Mouse (Mus musculus): ENCODE measurements at regions not wholly inside any gene's neighbourhood (a gene's known extent, or its start where the extent isn't known, plus 50 kb on each side); places are given as distances from the start of the nearest gene placed in this dataset.

DNA sequence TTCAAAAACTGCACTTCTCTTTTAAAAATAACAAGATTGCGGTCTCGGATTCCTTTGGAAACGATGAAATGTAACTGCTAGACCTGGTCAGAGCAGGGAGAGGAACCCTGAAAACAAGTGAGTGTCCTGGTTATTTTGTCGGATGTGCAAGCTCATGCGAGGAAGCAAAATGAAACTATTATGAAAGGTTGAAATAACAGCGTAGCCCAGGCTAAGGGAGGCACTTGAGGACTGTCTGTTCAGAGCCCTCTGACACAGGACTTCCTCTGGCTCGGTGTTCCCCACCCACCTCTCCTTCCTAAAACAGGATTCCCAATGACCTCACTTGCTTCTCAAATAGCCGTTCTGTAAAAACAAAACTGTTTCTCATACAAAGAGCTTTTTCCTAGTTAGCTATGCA lies 51.3 kb upstream of the S1pr1 start:
- ATAC-seq = no peak

DNA sequence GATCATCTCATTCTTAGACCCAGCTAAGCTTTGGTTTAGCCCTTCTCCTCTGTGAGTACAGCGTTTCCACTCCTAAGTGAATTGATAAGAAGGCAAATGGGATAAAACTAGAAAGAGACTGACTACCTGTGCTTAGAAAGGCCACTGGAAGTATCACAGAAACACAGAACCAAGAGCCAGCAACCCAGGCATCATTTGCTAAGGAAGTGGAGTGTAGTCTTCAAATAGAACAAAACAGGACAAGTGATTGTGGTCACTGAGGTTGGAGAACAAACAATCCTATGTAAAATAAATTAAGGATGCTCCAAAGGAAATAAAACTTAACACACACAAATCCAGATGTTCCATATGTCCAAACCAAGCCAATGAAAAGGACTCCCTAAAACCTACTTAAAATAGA lies 53.4 kb upstream of the S1pr1 start:
- ATAC-seq = no peak

DNA sequence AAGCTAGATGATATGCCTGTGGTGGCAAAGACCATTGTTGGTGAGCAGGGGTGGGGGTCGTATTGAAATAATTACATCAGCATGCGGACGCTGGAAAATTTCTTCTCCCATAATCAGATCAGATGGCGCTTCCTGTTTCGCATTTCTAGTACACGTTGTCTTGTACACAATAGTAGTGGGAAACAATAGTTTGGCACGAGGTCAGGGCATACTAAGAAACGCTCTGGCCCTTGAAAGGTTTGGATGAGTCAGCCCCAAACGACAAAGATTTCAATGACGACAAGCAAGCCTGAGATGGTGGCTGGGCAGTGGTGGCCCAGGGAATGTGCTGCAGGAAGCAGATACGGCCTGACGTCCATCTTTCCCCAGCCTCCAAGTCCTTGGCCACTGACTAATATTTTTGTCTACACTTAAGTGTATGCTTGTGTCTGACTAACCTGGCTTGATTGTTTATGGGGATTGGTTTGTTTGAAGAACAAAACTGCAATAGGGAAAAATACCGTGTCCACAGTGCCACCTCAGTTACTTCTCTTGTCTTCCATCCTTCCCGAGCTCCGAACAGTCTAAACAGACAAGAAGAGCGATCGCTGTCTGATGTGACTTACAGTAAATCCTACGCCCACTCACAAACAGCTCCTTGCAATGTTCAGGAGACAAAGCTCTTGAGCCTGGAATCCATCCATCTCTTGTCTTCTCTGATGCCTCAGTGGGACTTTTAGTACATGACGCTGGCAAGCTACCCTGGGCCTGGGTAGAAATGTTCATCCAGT lies 54.1 kb upstream of the S1pr1 start:
- no peak for ATAC-seq

DNA sequence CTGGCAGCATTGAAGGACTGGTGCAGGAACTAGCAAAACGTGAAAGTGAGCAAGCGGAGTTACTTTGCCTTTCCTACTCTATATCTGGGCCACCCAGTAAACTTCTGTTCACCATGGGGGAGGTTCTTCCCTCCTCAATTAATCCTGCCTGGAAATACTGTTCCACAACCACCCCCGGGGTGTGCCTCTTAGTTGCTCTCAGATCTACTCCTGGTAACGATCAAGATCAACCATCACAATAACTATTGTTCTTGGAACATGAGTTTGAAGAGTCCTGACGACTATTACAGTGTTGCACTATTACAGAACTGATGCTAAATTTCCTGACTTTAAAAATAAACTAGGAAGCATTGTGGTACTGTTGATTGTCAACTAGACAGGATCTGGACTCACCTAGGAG lies 57.8 kb upstream of the S1pr1 start:
- no peak for ATAC-seq

DNA sequence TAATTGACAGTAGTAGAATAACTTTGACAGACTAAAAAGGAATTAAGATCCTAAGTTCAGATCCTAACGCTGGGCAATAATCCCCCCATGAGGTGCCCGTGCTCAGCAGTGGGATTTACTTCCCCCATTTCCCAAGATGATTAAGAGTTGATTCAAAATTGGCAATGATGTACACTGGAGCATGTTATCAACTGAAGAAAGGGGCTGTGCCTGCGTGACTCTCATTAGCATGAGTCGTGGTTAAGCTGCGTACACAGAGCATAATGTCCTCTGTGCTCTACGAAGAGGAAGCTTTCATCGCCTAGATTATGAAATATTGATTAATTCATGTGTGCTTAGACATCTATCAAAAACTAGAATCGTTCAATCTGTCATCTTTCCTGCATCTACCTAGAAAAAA lies 59.4 kb upstream of the S1pr1 start:
- ATAC-seq = no peak

DNA sequence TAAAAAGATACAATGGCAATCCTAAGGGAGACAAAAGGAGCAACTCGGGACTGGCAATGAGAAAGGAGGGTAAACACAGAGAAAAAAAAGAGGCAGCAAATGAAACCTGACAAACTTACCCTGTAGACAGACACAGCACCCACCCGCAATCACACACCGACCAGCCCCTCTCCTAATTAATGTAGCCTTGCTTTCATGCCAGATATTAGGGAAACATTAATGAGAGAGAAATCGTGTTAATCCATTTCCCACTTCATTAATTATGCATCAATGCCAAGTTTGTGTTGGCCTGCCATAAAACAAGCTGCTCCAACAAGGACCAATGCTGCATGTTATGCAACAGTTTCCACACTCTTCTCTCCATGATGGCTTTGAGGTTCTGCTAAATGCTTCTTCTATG lies 59.9 kb upstream of the S1pr1 start:
- ATAC-seq = no peak

DNA sequence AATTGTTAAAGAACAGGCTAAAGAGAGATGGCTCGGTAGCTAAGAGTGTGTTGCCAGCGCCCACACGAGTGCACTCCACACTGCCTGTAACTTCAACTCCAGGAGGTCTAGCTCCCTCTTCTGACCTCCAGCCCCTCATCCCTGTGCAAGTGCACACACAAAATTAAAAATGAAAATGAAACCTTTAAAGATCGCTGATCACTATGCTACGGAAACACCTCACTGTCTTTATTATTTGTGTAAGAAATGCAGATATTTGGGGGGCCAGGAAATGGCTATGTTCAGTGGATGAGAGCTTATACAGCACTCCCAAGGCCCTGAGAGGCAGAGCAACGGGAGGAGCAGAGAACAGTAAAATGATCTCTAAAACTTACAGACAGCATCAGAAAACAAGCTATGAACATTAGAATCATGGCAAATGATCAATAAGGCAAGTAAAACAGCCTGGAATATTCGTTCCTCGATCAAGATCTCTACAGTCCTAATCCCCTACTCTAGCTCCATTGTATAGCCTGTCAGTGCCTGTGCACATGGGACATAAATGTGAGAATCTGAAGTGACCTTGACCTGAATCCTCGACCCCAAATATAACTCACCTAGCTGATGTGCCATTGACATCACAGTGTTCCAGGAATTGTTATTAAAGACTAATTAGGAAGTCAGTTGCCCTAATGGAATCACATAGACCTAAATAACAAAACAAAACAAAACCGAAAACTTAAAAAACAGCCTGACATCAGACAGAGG lies 64.4 kb upstream of the S1pr1 start:
- ATAC-seq = no peak

DNA sequence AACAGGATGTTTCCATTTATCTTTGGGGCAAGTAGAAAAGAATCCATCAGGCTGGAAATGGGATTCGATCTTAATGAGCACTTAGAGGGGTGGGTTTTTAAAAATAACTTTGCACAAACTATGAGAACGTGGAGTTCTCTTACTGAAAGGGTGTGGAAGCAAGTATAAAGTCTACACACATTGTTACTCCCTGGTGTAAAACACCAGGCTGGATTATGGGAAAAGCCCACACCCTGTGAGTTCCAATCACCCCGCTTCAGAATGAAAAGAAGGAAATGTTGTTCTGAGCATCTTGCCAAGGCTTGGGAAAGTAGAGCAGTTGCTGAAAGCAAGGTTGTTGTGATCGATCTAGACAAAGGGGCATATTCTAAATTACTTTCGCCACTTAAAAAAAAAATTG lies 65.0 kb upstream of the S1pr1 start:
- no peak for ATAC-seq

DNA sequence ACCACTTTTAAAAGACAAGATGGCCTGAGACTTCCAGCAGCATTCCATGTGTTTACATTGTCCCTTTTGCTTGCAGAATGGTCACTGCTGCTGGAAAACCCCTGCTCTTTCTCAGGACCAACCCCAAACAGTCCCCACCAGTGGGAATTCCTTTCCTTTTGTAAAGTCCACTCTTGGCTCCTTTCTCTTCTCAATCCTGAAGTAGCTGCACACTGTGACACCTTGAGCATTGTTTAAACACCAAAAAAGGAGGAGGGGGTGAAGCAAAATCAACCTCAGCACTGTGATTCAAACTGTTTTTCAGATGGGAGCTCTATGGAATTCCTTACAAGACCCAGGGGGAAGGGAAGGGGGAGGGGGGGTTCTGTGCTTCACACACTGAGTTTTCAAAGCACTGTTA lies 67.9 kb upstream of the S1pr1 start:
- ATAC-seq = no peak

DNA sequence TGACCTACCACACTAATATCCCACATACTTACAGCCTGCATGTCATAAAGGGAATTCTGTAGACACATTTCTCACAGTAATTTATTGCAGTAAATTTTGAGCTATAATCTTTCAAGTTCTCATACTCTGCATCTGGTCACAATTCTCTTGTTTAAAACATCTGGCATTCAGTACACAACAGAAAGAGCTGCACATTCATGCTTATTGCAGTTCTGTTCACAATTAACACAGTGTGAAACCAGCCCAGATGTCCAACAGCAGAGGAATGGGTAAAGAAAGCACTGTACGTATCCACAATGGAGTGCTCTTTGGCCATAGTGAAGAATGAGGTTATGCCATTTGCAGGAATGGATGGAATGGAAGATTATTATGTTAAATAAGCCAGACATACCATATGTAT lies 72.5 kb upstream of the S1pr1 start:
- ATAC-seq = no peak

DNA sequence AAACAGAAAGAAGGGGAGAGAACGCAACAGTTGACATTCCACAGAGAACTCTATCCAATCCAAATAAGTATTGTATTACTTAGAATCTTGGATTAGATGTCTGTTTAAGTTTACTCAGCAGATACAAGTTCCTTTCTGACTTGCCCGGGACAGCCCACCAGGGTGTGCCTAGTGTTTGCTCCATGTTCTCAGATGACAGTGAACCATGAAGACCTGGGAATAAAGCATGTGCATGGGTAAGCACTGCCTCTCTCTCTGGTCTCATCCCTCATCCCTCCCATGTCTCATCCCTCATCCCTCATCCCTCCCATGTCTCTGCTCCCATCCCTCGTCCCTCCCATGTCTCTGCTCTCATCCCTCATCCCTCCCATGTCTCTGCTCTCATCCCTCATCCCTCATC lies 73.7 kb upstream of the S1pr1 start:
- ATAC-seq = no peak

DNA sequence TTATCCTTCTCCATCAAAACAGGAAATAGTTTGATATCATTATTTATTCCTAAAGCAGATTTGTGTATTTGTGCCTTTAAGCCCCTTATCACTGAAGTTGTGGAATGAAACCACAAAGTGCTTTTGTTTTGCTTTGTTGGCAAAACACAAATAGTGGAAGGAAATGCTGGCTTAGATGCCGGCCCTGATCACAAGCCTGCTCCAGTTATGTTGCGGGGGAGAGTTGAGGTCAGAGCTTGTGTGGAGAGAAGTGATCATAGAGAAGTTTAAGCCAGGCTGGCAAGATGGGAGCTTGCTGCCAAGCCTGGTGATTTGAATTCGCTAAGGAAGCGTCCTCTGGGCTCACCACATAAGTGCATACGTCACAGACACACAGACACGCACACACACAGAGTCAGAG lies 74.2 kb upstream of the S1pr1 start:
- ATAC-seq = no peak

DNA sequence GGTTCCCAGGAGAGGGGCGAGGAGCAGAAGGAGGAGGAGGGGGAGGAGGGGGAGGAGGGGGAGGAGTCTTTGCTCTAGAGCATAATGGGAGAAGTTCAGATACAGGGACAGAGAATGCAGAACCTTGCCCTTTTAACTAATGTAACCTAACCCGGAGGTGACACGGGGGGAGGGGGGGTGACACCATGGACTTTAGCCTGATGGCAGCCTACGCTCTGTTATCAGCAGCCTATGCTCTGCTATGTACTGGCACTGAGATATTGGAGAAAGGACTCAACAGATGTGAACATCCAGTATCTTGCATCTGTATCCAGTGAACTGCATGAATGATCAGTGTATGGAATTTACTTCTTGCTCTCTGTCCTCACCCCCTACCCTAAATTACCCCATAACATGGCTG lies 77.7 kb upstream of the S1pr1 start:
- no peak for ATAC-seq

DNA sequence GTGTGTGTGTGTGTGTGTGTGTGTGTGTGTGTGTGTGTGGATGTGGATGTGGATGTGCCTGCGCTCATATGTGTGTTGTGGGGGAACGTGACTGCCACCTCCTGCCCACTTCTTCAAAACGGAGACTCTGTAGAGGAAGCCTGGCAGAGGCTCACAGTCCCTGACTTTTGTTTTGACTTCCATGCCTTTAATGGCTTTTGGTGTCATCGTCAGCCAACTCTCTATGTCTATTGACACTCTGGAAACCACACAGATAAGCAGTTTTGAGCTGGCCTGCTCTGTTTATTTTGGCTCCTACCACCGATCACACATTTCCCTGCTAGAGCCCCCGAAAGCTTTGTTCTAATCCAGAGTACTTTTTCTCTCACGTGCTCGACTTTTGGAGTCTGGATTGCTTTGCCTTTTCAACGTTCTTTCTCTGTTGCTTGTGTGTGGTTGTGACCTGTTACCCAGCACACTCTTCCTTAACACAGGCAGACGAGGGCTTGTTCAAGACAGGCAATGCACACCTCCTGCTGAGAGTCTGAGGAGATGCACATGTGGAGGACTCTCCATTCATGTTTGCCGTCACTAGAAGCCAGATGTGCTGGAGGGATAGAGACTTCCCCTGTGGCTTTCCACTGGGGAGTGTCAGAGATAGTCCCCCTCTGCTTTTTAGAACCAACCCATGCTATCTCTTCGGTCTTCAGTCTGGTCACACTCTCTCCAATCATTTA lies 78.6 kb upstream of the S1pr1 start:
- ATAC-seq = peak; percentile 86

DNA sequence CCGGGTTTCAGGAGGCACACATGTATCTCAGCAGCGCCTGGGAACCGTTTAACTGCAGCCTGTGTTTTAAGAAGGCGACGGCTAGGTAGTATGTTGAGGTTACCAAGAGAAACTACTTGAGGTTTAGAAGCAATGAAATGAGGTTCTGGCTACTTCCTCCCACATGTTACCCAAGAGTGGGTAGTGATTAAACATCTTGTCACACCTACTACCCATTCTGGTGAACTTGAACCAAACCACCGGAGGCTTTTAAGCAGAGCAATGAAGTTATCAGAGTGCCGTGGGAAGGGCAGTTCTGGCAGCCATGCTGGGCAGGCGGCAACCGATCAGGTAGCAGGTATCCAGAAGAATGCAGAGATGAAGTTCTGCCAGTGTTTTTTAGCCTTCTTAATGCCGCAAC lies 84.5 kb upstream of the S1pr1 start:
- peak; percentile 68 for ATAC-seq

DNA sequence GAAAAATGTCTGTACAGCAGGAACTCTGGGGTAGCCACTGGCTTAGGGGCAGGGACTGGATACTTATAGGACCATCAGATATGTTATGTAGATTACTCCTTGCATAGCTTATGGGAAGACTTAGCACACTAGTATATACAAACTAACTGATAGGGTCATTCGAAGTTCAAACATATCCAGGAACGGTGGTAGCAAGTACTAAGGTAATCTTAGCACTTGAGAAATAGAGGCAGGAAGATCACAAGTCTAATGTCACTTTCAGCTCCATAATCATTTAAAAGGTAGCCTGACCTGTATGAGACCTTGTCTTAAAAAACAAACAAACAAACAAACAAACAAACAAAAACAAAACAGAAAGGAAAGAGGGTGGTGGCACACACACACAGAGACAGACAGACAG lies 85.1 kb upstream of the S1pr1 start:
- no peak for ATAC-seq

DNA sequence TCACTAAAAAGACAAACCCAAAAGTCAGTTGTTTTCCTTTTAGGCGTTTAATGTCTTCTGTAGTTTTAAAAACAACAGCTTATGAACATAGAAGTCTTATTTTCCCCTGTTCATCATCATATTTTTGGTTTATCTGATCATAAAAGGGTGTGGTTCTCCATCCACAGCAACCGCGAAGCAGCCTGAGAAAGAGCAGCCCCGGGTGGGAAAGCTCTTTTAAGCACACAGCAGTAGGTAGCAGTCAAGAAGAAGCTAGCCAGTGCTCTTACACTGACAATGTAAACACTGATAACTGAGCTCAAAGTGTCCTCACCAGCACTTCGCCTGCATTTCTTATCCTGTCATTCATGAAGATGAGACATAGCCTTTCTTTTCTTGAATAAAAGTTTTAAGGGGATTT lies 86.0 kb upstream of the S1pr1 start:
- ATAC-seq = peak; percentile 26

DNA sequence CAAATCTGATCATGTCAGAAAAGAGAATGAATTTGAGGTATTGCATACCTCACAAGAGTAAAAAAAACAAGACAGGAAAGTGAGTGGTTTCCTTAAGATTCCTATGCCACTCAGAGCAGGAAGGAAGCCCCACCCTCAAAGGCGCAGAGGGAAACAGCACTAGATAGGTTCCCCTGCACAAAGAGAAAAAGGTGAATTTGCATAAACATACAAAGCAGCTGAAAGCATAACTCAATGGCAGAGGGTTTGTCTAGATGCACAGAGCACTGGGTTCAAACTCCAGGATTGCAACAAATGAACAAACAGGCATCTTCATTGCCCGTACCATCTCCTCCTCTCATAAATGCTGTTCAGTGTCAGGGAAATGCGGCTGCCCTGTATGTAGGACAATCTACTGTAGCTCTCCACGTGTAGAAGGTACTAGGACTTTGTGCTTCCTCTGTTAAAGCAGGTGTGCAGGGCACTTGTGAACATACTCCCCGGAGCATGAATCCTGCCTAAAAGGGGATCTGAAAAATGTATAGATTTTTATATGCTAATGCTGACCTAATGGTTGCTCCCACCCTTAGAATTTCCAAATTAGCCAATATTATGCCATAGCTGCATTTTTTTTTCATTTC lies 85.9 kb upstream of the Dph5 start:
- ATAC-seq = peak; percentile 40

DNA sequence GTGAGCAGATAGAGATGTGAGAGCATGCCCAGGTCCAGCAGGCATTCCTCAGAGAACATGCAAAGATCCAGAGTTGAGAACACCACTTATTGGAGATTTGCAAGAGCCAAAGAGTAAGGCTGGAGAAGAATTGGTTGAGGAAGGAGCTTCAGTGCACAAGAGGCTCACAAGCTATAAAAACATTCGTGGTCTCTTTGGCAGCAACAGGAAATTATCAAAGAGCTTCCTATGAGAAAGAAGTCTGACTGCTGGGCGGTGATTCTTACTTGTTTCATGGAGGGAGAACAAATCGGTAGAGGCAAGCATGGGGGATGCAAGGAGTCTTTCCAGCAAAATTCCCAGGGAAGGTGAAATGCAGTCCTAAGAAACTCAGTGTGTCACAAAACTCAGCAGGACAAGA lies 83.0 kb upstream of the Dph5 start:
- ATAC-seq = peak; percentile 32

DNA sequence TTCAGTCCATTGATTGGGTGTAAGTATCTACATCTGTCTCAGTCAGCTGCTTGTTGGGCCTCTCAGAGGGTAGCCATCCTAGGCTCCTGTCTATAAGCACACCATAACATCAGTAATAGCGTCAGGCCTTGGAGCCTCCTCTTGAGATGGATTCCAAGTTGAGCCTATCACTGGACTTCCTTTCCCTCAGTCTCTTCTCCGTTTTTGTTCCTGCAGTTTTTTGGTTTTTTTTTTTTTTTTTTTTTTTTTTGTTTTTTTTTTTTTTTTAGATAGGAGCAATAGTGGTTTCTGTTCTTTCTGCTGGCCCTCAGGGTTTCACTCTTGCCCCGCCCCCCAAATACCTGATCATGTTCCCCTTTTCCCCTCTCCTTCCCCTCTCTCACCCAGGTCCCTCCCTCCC lies 80.6 kb upstream of the Dph5 start:
- ATAC-seq = no peak

DNA sequence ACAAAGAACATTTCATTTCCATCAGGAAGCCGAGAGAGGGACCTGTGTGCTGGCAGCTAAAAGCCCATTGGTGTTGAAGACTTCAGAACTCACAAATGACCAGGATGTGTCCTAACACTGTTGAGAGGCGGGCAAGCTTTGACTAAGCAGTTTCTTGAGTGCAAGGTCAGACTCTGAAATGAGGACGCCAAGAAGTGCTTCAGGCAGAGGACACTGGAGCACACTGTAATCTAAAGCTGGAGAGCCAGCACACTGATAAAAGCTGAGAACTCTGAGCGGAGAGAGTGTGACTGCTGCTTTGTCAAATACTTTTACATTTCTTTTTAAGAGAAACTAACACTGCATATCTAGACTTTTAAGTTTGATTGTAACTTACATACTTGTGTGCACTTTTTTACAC lies 72.5 kb upstream of the Dph5 start:
- ATAC-seq = peak; percentile 0

DNA sequence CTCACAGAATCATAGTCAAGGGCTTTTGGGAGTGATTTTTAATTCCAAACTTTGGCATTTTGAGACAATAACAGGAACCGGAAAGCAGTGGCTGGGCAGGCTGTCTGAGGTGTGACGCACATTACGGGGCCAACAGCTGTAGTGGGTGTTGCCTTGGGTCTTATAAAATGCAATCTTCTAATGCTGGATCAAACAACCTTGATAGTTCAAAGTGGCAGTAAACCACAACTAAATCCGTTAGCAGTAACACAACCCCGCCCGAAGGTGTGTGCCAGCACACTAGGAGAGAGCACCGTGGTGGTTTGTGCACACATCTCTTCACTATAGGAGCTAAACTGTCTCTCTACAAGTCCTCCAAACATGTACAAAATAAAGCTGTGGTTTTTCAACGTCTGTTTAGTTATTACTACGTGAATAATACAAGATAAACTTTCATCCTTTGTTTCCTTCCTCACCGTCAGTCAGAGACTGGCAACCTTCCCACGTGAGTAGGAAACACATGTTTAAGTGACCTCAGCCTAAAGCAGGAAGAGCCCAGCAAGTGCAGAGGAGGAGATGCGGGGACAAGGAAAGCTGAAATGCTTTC lies 72.0 kb upstream of the Dph5 start:
- ATAC-seq = peak; percentile 91
